Mouse (Mus musculus): ENCODE measurements around the gene Syvn1.

Gene Syvn1

DNA sequence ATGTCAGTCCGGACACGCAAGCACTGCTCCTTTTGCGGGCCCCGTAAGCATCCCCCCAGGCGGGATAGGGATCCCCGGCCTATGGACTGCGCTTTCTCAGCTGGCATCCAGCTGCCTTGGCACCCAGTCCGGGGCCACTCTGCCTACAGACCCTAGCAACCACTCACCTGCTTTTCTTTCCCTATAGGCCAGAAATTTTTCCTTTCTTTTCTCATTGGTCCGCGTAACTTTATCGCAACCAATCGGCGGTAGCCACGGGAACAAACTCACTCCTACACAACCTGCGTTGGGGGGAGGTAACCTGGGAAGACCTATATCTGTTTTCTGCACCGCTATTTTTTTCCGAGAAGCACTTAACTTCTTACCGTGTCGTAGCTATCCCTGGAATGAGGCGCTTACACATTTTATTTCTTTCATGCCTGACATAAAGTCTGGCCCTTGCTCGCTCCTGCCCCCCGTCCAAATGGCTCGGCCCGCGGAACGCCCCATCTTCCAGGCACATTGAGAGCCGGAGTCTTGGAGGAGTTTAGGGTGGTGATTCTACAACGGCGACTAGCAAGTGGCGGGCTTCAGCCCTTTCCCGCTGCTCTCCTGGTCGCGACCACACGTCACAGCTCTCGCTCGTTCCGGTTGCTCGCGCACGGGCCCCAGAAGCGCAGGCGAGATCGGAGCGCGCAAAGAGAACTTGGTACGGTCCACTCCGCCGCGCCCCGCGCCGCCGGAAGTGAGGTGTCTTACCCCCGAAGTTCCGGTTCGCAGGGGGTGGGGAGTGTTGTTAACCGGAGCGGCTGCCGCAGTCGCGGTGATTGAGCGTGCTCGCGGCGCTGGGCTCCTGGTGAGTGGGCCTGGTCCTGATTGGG is at the start of gene Syvn1:
Gene Syvn1, plus strand, starts transcription at position 283 of the 860 bp plus-strand sequence.
- under 1% methylated on average over 65 of the region's 65 CpGs for WGBS

DNA sequence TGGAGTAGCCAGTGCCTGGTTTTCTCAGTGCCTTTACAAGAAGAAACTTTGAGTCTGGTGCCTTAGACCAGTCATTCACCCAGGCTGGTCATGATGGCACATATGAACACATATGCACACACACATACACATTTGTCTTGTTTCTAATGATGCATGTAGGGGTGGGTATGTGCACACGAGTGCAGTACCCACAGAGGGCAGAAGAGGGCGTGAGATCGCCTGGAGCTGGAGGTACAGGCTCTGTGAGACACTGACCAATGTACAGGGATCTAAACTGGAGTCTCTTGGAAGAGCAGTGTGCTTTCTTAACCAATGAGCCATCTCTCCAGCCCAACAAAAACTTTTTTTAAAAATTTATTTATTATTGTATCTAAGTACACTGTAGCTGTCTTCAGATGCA is 48.2 kb upstream of the Syvn1 start:
- whole genome bisulfite sequencing, result 80% methylated on average over 3 of the region's 3 CpGs

DNA sequence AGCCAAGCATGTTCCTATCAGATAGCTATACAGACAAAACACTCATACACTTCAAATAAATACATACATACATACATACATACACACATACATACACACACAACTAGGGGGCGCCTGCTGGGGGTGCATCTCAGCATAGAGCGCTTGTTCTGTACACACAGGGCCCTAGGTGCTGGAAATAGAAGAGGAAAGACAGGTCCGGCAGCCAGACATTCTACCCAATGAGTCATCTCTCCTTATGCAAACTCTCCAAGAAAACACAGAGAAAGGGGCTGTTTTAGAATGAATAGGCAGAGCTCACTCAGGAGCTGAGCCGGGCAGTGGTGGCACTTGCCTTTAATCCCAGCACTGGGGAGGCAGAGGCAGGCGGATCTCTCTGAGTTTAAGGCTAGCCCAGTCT is 46.4 kb upstream of the Syvn1 start:
- WGBS, result 63% methylated on average over 5 of the region's 5 CpGs

DNA sequence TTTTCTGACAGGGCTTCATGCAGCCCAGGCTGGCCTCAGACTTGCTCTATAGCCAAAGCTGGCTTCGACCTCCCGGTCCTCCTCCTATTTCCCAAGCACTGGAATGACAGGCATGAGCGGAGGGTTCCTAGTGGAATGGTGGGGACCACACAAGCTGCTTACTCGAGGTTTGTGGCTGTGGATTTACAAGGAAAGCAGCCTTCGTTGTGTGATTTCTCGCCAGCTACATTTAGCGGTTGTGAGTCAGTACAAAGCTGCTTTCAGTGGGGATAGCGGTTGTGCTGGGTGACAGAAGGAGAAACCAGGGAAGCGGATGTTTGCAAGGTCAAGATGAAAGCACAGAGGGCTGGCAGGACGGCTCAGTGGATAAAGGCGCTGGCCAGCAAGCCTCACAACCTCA is 40.8 kb upstream of the Syvn1 start:
- WGBS, result 58% methylated on average over 11 of the region's 11 CpGs

DNA sequence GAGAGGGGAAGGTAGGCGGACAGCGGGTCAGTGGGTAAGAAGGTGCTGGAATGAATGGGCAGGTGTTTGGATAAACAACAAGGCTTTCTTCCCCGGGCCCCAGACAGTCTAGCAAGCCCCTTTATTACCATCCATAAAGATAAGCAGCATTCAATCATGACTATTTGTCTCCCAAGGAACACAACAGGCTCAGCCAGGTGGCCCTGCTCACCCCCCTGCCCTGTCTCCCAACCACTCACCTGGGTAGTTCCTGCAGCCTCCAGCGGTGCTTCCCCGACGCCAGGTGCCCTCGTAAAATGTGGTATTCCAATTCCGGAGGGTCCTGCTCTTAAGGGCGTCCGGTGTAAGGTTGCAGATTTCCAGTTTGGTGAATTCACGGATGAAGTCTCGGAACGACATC is 39.4 kb upstream of the Syvn1 start:
- WGBS, result 93% methylated on average over 13 of the region's 13 CpGs

DNA sequence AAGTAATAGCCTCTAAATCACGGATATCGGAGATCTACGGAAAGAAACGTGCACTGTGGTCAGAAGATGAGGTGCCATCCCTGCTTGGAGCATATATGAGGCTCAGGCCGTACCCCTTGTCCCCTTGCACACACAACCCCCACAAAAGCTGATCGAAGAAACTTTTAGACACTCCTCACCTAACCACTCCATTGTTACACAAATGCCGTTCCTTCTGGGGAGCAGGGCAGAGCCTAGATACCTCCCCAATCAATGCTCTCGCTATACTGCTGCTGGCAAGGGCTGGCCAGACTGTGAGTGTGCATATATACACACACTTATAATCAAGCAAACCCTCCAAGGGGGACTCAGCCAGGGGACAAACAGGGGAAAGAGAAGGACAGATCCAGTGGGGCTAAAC is 37.2 kb upstream of the Syvn1 start:
- WGBS, result 87% methylated on average over 8 of the region's 8 CpGs

DNA sequence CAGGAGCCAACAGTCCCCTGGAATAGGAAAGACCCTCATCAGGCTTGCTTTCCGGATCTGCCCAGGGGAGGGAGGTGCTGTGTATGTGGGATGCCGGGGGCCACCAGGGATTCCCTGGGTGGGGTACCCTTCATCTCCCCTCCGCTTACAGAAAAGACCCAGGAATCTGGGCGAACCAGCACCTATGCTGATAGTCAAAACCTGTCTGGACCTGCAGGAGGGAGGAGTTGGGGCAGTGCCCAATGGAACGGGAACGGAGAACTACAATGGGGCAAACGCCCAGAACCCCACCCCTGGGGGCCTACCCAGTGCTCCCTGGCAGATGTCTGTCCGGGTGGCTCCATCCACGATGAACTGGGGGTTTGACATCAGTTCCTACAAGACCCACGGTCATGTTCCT is 32.7 kb upstream of the Syvn1 start:
- 90% methylated on average over 10 of the region's 10 CpGs for WGBS

DNA sequence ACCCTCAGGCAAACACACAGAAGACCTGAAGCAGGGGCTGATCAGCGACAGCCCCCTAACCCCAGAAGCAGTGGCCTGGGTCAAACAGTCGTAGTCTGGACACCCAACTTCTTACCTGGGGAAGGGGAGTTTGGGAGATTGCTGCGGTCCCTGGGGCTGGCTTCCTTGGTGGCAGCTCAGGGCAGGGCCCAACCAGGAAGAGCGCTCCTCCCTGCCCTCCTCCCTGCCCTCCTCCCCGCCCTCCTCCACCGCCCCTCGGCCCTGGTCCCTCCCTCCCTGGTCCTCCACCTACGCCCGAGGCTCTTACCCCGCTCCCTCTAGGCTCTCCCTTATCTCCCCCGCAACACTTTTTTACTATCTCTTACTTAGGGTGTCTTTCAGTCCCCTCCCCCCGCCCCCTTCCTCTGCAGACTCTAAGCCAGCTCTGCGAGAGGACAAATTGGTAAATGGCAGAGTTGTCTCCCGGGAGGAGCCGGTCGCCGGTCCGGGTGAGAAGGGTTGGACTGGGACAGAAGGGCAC is 31.3 kb upstream of the Syvn1 start:
- 4% methylated on average over 15 of the region's 18 CpGs for WGBS

DNA sequence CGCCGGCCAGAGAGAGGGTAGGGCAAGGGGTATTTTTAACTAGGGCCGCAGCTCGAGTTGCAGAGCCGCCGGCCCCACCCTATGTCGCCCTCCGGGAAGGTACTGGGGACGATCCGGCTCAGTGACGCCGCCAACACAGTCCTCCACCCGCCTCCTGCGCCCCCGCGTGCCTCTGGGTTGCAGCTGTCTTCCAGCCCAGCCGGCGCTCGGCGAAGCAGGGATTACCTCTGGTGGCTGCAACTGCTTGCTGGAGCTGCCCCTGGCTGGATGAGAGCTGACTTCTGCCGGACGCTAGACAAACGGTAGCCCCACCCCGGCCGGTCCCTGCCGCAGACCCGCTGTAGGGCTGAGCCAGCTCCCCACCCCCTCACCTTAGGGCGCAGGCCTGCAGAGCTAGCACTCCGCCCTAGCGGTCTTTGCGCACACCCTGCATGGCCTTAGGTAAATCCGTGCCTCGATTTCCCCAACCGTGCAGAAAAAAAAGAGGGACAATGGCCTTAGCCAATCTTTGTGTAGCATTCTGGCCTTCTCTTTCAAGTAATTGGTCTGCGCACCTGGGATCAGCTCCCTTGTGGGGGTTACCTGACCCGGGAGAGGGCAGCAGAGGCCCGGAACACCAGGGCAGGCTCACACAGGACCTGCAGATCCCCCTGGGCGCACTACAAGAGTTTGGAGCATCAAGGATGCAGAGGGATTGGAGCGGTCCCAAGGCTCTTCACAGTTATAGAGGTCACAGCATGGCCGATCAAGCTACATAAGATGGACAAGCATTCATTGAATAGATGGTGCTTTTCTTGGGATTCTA is 30.7 kb upstream of the Syvn1 start, which contains the start of gene Capn1:
Gene Capn1, minus strand, starts transcription at position 387 of the 805 bp plus-strand sequence.
- 6% methylated on average over 40 of the region's 40 CpGs for WGBS

DNA sequence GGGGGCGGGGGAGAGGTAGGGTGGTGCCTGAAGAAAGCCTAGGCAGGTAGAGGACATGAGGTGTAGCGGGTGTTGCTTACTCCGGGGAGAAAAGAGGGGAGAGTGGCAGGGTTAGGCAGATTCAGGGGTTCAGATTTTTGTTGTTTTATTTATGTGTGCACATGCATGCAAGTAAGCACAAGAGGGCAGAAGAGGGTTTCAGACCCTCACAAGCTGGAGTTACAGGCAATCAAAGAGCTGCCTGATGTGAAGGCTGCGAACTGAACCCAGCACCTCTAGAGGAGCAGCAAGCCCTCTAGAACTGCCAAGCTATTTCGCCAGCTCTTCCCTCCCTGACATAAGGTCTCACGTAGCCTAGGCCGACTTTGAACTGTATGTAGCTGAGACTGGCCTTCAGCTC is 29.8 kb upstream of the Syvn1 start:
- WGBS, result 53% methylated on average over 7 of the region's 7 CpGs

DNA sequence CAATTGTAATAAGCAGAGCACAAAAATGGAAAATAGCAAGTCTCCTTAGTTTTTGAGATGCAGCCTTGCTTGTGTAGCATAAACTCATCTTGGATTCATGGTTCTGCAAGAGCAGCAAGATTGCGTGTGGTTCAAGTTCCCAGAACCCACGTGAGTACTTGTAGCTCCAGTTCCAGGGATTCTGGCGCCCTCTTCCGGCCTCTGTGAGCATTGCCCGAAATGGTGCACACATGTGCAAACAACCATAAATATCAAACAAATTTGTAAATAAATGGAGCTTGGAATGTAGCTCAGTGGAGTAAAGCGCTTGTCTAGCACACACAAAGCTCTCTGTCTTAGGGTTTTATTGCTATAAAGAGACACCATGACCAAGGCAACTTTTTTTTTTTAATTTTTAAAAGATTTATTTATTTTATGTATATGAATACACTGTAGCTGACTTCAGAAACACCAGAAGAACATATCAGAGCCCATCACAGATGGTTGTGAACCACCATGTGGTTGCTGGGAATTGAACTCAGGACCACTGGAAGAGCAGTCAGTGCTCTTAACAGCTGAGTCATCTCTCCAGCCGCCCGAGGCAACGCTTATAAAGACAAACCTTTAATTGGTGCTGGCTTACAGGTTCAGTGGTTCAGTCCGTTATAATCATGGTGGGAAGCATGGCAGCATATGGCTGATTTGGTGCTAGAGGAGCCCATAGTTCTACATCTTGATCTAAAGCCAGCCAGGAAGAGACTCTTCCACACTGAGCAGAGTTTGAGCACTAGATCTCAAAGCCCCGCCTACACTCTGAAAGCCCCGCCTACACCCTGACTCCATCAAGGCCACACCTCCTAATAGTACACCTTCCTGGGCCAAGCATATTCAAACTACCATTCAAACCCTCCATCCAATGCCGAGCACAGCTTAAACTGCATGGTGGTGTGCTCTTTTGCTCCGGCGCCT is 28.0 kb upstream of the Syvn1 start:
- WGBS, result 32% methylated on average over 15 of the region's 15 CpGs

DNA sequence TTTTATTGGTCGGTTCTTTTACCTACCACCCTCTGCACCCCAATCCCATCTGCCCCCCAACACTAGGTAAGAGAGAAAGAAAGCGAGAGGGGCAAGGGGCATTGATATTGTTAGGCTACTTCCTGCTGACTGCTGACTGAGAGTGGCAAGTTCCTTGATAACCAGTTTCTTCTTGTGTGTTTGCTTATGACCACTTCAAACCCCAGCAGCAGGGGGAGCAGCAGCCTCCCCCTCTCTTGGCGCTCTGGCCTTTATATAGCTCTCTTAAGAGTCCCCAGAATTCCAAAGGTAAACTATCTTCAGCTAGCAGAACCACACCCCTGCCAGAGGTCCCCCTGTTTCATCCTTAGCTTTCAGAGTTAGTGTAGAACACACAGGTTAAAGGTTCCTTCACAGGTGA is 26.1 kb upstream of the Syvn1 start:
- WGBS, result 65% methylated on average over 3 of the region's 3 CpGs

DNA sequence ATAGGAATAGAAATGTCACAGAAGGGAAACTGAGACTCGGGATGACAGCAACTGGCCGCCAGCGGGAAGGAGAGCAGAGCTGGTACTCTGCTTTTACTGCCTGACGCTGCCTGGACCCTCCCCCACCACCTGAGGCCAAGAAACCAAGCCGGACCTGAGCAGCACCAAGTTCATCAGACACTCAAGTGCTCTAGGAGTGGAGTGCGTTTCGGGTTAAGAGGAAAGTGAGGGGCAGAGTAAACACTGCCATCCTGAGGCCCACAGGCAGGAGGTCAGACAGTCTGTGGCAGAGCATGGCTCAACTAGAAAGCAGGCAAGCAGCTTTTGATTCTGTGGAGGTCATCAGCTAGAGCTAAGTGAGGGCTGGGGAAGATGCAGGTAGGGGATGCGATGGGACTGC is 23.3 kb upstream of the Syvn1 start:
- WGBS, result 78% methylated on average over 8 of the region's 8 CpGs

DNA sequence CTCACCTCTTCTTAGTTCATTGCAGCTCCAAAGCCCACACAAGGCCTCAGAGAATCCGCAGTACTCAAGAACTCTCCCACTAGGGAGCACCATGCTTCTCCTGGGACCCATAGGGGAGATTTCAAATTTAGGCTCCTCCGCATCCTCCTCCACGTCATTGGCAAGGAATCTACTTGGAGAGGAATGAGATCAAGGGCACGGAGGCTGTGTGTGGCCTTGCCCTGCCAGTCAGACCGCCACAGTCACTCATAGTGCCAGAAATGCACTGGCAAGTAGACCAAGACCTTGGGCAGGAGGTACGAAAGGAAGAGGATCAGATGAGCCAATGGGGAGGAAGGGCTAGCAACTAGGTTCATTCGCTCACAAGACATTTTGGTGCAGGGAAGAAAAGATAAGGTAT is 22.4 kb upstream of the Syvn1 start:
- 78% methylated on average over 7 of the region's 7 CpGs for WGBS

DNA sequence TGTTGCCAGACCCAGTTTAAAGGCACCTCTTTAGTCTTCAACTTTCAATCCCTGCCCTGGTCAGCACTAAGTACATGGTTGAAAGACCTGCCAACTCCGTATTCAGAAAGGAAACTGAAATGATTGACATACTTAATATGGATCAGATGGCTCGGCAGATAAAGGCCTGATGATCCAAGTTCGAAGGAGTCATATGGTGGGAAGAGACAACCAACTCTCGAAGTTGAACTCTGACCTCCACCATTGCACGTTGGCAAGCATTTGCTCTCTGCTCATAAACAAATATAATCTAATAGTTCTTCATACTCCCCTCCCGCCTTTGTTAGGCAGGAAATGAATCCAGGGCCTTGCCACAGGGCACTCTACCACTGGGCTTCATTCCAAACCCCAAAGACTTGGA is 17.4 kb upstream of the Syvn1 start:
- 83% methylated on average over 6 of the region's 6 CpGs for WGBS

DNA sequence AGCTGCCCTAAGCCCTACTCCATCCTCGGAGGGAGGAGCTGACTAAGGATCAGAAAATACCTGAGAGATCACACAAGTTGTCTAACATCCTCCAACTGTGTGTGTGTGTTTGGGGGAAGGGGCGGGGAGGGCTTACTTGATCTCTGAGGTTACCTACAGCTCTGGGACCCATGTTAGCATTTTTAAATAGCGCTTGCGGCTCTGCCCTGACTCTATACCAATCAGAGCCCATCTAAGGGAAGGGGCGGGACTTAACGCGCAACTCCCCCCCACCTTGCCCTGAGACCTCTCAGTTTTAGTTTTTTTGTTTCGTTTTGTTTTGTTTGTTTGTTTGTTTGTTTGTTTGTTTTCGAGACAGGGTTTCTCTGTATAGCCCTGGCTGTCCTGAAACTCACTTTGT is 16.9 kb upstream of the Syvn1 start:
- WGBS, result 77% methylated on average over 9 of the region's 9 CpGs

DNA sequence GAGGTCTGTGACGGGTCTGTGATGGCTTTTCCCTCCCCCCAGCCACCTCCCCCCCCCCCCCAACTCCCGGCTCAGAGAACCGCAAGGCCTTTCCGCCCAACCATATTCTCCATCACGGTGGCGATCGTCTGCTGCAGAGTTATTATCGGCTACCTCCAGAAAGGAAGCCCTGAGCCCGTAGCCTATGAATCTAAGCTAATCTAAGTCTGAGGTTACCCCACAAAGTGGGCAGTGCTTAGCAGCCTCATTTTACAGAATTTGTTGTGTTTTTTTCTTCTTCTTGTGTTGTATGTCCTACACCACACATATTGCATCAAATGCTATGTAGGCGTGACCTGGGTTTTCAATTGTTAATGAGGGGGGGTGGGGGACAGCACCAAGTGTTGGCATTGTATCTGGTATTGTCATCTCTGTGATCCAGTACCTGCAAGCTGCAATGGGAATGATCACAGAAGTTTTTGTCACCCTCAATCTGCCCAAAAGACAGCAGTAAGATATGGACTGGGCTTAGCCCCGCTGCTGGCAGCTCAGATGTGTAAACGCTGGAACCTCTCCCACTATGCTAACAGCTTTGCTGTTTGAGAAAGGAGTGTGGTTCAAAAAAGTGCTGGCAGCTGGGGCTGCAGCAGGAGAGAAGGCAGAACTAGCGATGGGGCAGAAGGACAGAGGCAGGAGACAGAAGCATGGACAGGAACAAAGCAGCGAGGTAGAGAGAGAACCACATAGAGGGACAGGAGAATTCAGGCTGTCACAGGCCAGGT is 15.7 kb upstream of the Syvn1 start:
- WGBS, result 71% methylated on average over 14 of the region's 14 CpGs

DNA sequence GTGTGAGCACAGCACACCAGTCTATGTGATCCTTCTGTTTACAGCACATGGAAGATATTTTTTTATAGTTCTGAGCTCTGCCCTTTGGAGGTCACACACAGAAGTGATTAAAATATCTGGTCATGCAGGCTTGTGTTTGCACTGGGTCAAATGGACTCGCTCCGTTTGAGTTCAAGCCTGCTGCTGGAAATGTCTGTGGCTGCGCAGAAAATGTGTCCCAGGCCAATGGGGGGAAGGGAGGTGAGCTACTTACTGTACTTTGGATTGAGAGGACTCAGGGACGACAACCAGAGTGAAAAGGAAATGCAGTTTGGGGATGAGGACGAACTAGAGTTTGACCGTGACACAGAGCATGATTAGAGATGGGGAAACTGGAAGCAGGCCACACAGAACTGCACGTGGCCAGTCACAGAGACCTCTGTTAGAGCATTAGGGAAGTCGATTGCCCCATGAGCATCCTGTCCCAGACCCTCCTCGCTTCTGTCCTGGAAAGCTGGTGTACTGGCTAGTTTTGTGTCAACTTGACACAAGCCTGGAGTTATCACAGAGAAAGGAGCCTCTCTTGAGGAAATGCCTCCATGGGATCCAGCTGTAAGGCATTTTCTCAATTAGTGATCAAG is 10.3 kb upstream of the Syvn1 start:
- 75% methylated on average over 9 of the region's 9 CpGs for WGBS

DNA sequence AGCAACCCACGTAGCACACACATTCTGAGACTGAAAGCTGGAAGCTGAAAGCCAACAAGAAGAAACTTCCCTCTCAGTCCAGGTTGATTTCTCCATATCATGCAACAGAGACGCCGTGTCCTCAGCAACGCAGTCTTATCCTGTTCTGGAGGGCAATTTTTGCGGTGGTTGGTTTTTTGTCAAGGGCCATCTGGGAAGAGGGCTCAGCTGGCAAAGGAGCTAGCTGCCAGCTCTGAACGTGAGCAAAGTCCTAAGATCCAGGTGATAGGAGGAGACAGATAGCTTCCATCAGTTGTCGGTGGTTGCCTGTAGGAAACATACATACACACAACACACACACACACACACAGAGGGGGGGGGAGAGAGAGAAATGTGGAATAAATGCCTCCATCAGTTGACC is 8.1 kb upstream of the Syvn1 start:
- WGBS, result 66% methylated on average over 7 of the region's 7 CpGs

DNA sequence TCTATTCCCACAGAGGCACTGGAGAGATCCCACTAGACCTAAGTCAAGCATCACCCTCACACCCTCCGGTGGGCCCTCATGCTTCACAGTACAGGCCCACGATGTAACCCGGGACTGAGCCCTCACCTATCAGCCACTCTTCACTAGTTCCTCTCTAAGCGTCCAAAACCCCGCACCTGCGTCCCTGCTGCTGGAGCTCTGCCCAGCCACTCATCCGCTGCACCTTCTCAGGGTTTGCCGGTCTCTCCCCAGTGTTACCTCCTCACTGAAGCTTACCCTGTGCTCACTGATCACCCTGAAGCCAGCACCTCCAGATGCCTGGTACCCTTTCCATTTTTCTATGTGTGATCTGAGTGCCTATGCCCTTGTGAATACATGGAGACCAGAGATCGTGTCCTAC is 4.1 kb upstream of the Syvn1 start:
- WGBS, result 80% methylated on average over 9 of the region's 9 CpGs
